Mouse (Mus musculus) kidney, embryonic 15.5 days (tissue): ENCODE results near the gene Klhl32. TPM values are rescaled to one million over a fixed set of nuclear protein-coding genes. Genes with fewer than 3 reads are reported as not detected.
A peak's percentile ranks its signal among the peaks of the same experiment; 100 is the strongest.
"Not testable (repeated sequence)": the region's sequence is repeated elsewhere in the genome, so short reads cannot be mapped to it uniquely, and the experiment has no call there.

Experiments
- ATAC-seq: fragments of 200-750 bp; cut with Nextera tagmentation; replicated peaks from 2 replicates; pipeline ENCODE4 v1.8.0; 2017; ENCODE audit warnings: moderate TSS enrichment; ENCODE audit not compliant: low FRiP score
- H3K27ac ChIP-seq: fragments of 300-500 bp; sonication (generic); 2 replicates; pipeline ENCODE4 v1.5.1; 2015; ENCODE audit warnings: mild to moderate bottlenecking, inconsistent platforms
- H3K27me3 ChIP-seq: fragments of 300-500 bp; sonication (generic); 2 replicates; pipeline ENCODE4 v1.6.1; 2015; ENCODE audit warnings: inconsistent platforms
- H3K36me3 ChIP-seq: fragments of 300-500 bp; sonication (generic); 2 replicates; pipeline ENCODE4 v1.6.1; 2015; ENCODE audit warnings: inconsistent platforms
- H3K4me1 ChIP-seq: fragments of 300-500 bp; sonication (generic); 2 replicates; pipeline ENCODE4 v1.6.1; 2015; ENCODE audit warnings: inconsistent platforms
- H3K4me2 ChIP-seq: fragments of 300-500 bp; sonication (generic); 2 replicates; pipeline ENCODE4 v1.6.1; 2015; ENCODE audit warnings: moderate library complexity, mild to moderate bottlenecking, inconsistent platforms
- H3K4me3 ChIP-seq: fragments of 300-500 bp; sonication (generic); replicated peaks from 2 replicates; pipeline ENCODE4 v1.5.1; 2015; ENCODE audit warnings: mild to moderate bottlenecking, inconsistent platforms
- H3K9ac ChIP-seq: fragments of 300-500 bp; sonication (generic); 2 replicates; pipeline ENCODE4 v1.6.1; 2015; ENCODE audit warnings: mild to moderate bottlenecking, inconsistent platforms
- H3K9me3 ChIP-seq: fragments of 300-500 bp; sonication (generic); replicated peaks from 2 replicates; pipeline ENCODE4 v1.6.1; 2016; ENCODE audit warnings: inconsistent platforms
- WGBS: fragments of 180-500 bp; shearing (Covaris S2); methylation state at CpG from one replicate; pipeline ENCODE4 v1.1.7; 2015; ENCODE audit warnings: mixed read lengths; 5-methylcytosine and 5-hydroxymethylcytosine counted together
- polyA plus RNA-seq: library from polyadenylated mRNA; unstranded; fragments of >200 nt; fragmentation: Nextera tagmentation; extraction: Ambion mirVana; gene quantifications from 2 replicates; pipeline ENCODE4 v1.2.1, GENCODE M21; 2015

Gene Klhl32
- polyA plus RNA-seq = 3.1 TPM in 2 replicates

DNA sequence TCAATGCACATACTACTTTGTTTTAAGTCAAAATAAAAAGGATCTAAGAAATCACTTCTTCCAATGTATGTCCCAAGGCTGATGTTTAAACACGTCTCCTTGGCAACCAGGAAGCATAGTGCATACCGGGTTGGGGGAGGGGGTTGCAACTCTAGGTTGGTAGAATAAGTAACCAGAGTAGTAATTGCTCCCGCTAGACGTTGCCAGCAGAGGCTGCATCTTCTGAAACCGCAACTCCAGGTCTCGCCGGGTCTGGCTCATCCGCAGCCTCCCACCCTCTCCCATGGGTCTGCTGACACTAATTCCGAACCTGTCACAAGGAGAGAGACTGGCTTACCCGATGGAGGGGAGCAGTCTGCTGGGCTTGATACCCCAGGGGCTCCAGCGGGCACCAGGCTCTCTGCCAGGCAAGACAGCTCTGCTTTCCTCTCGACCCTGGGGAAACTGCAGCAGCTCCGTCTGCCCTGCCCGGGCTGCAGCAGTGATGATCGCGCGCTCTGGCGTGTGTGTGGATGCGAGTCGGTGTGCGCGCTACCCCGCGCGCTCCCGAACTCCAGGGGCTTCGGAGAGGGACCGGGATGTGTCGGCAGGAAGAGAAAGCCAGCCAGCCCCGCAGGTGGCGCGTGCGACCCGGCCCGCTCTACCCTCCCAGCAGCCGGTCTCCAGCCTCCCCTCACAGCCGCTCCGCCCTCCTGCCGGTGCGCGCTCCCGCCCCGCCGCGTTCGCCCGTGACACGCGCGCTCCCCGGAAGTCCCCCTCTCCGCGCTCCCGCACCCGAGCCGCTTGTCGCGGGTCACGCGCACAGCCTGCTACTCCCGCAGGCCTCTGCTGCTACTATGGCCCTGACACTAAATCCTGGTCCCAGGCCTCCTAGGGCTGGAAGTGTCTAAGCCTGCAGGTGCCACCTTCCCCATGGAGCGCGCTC is at the start of gene Klhl32:
TSS of gene Klhl32 (minus strand) at position 724 of the 925 bp plus-strand sequence.
- H3K4me2 ChIP-seq = peak within 1 kb of the TSS; percentile 85
- peak within 1 kb of the TSS; percentile 51 for H3K9ac ChIP-seq
- no peaks in the 10 kb centered on the region for H3K9me3 ChIP-seq
- ATAC-seq = peak; percentile 97
- peak within 1 kb of the TSS; percentile 85 for H3K27ac ChIP-seq
- peak within 1 kb of the TSS; percentile 68 for H3K4me3 ChIP-seq
- H3K36me3 ChIP-seq = no peaks in the 10 kb centered on the region
- WGBS = under 1% methylated on average over 53 of the region's 63 CpGs
- H3K27me3 ChIP-seq = no peaks in the 10 kb centered on the region
- peaks cover 3% of the 10 kb centered on the region; the same call in 1 of the 2 replicates for H3K4me1 ChIP-seq

DNA sequence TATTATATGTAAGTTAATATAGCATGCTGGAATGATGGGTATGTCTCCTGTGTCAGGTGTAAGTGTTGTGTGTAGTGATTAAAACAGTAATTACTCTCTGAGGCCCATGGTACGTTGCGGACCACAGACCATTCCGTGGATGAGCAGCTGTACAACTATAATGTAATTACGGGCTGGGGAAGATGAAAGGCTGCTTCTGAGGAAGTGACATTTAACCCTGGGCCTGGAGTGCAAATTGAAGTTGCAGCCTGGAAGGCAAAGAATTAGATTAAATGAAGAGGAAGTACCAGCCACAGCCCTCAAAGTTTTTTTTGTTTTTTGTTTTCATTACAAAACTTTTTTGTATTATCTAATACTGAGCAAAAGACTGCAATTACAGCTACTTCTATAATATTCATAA is 48.2 kb upstream of the Klhl32 start:
- peak overlapping the region; percentile 88 for H3K4me2 ChIP-seq

DNA sequence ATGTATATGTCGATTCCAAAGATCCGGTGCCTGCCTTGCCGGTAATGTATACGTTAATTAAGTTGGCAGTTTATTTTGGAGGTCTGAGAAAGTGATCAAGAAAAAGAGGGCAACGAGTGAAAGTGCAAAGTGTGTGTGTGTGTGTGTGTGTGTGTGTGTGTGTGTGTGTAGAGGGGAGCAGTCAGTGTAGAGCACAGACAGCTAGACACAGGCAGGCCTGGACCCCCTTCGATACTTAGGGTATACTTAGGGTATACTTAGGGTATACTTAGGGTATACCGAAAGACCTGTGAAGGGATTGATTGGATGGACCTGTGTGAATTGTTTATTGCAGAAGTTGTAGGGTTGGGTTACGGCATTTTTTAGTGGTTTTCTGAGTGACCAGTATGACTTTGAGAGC is 47.7 kb upstream of the Klhl32 start:
- peak overlapping the region; percentile 79 for H3K9ac ChIP-seq
- peaks cover 27% of the 10 kb centered on the region for H3K36me3 ChIP-seq
- peak overlapping the region; percentile 88 for H3K4me2 ChIP-seq
- peak; percentile 31; the same call in 1 of the 2 replicates for ATAC-seq
- peaks cover 11% of the 10 kb centered on the region for H3K4me1 ChIP-seq
- 21% methylated on average over 8 of the region's 8 CpGs for WGBS
- no peaks in the 10 kb centered on the region for H3K9me3 ChIP-seq
- no peaks in the 10 kb centered on the region for H3K27me3 ChIP-seq
- peak overlapping the region; percentile 92 for H3K4me3 ChIP-seq
- H3K27ac ChIP-seq = no peak overlapping the region

More for the DNA sequence above, 48.2 kb upstream of the Klhl32 start:
- Histone ChIP-seq H3K27me3 (no peaks in the 10 kb centered on the region), H3K4me1 (peaks cover 11% of the 10 kb centered on the region), H3K36me3 (peaks cover 31% of the 10 kb centered on the region), H3K4me3 (peak overlapping the region; percentile 92), H3K9me3 (no peaks in the 10 kb centered on the region), H3K27ac (no peak overlapping the region), H3K9ac (peak overlapping the region; percentile 79; the same call in 1 of the 2 replicates)
- ATAC-seq = no peak
- 18% methylated on average over 4 of the region's 4 CpGs for WGBS

DNA sequence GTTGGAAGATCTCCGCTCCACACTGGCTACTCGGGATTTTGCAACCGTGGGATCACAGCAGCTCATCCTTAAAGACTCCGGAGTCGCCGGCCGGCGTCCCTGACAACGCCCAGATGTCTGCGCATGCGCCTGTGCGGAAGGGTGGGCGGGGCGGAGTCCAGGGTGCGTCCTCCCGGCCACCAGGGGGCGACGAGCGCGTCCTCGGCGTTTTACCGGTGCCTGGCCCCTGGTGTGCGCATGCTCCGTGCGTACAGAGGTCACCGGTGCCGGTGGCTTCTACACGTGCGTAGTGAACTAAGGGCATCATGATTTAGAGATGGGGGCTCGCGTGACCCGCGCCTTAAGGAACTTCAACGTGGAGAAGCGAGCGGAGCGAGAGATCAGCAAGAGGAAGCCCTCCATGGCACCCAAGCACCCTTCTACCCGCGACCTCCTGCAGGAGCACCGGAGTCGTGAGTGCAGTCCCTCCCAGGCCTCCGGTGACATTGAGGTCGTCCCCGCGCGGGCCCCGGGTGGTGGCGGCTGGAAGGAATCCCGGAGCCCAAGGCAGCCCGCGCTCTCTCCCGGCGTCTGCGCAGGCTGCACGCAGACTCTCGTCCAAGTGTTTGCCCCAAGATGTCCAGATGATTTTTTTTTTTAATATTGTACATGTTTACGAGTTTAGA is 47.1 kb upstream of the Klhl32 start, which contains the start of gene Ndufaf4:
TSS of gene Ndufaf4 (plus strand) at position 233 of the 665 bp plus-strand sequence.
- WGBS = 0% methylated on average over 58 of the region's 58 CpGs
- H3K9me3 ChIP-seq = no peaks in the 10 kb centered on the region
- peak within 1 kb of the TSS; percentile 92 for H3K4me3 ChIP-seq
- H3K9ac ChIP-seq = peak within 1 kb of the TSS; percentile 79
- no peaks in the 10 kb centered on the region for H3K27me3 ChIP-seq
- peaks cover 20% of the 10 kb centered on the region for H3K36me3 ChIP-seq
- peak; percentile 100 for ATAC-seq
- H3K27ac ChIP-seq = peak within 1 kb of the TSS; percentile 67
- peak within 1 kb of the TSS; percentile 88 for H3K4me2 ChIP-seq
- peaks cover 11% of the 10 kb centered on the region for H3K4me1 ChIP-seq

DNA sequence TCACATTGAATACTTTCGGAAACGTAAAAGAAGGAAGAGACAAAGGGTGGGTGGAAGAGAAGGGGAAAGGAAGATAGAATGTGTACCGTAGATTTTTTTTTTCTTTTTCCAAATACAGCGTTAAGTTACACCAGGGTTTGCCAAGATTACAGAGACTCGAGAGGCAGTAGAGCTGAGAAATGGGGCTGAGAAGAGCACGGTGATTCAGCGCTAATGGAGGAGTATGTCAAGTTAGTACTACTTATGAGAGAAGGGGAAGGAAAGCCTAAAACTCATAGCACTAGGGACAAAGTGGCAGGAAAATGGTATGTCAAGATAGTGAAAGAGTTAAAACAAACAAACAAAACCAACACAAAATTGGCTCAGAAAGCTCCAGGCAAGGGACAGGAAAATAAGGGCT is 46.4 kb upstream of the Klhl32 start:
- ATAC-seq = peak; percentile 37; the same call in 1 of the 2 replicates
- Histone ChIP-seq H3K9me3 (no peaks in the 10 kb centered on the region), H3K27me3 (no peaks in the 10 kb centered on the region), H3K36me3 (peaks cover 15% of the 10 kb centered on the region), H3K9ac (peak overlapping the region; percentile 31; the same call in 1 of the 2 replicates), H3K27ac (no peak overlapping the region), H3K4me3 (peak overlapping the region; percentile 92), H3K4me2 (peak overlapping the region; percentile 88), H3K4me1 (peaks cover 11% of the 10 kb centered on the region)
- WGBS = 20% methylated on average over 7 of the region's 7 CpGs

DNA sequence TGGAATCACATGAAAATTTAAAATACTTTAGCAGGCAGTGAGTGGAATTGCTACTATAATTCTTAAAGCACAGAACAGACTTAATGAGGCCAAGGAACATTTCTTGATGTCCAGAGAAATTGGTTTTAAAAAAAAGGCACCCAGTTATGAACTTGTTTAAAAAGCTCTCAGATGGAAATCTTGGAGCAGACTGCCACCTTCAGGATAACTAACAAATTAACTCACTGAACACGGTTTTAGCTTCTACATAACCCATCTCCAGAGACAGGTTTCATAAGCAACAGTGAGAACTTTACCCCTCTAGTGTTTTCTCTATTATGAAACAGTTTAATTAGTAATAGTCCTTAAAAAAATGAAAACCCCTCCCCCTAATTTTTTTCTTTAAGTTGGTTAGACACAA is 45.9 kb upstream of the Klhl32 start:
- Histone ChIP-seq H3K4me3 (no peak overlapping the region), H3K27ac (no peak overlapping the region), H3K9me3 (no peaks in the 10 kb centered on the region), H3K27me3 (no peaks in the 10 kb centered on the region), H3K4me1 (peaks cover 11% of the 10 kb centered on the region), H3K36me3 (peaks cover 12% of the 10 kb centered on the region), H3K9ac (no peak overlapping the region), H3K4me2 (peak overlapping the region; percentile 88; the same call in 1 of the 2 replicates)
- ATAC-seq = no peak
- WGBS = 0% methylated on average over 1 of the region's 1 CpGs

DNA sequence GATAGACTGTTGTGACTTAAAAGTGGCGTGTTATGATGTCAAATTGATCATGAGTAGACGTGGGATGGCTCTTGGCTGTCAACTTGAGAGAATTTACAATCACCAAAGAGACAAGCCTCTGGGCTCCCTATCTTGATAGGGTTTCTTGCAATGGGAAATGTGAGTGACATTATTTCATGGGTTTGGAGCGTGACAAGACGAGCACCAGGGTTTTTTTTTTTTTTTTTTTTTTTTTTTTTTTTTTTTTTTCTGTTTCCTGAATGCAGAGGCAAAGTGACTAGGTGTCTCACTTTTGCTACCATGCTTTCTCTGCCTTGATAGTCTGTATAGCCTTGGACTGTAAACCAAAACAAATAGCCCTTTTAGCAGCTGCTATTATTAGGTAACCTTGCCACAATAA is 43.7 kb upstream of the Klhl32 start:
- no peak overlapping the region for H3K9ac ChIP-seq
- H3K36me3 ChIP-seq = no peaks in the 10 kb centered on the region
- 84% methylated on average over 4 of the region's 4 CpGs for WGBS
- no peak for ATAC-seq
- no peak overlapping the region for H3K27ac ChIP-seq
- 0 out of 2 replicates have a peak, but pooled peaks cover 3% of the 10 kb centered on the region for H3K9me3 ChIP-seq
- no peak overlapping the region for H3K4me3 ChIP-seq
- H3K27me3 ChIP-seq = no peaks in the 10 kb centered on the region
- no peak overlapping the region for H3K4me2 ChIP-seq
- H3K4me1 ChIP-seq = peaks cover 11% of the 10 kb centered on the region

DNA sequence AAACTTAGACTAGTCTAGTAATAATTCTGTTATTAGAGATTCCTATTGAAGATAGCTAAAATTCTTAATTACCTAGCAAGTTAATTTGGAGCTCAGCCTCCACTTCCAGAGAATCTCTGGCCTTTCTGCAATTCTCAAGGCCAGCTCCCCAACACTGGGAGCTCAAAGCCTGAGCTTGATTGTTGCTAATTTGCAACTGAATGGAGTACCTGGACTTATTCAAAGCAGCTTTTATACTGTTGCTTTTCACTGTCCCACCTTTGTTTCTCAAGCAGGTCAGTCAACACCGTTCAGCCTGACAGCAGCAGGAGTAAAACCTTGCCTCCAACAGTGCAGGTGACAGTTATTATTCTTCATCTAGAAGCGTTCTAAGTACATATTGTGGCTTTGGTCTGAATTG is 41.4 kb upstream of the Klhl32 start:
- H3K27ac ChIP-seq, H3K4me3 ChIP-seq, H3K9me3 ChIP-seq, H3K4me1 ChIP-seq, ATAC-seq, H3K9ac ChIP-seq, H3K27me3 ChIP-seq, H3K4me2 ChIP-seq, H3K36me3 ChIP-seq: not testable (repeated sequence)
- WGBS = 67% methylated on average over 2 of the region's 2 CpGs

DNA sequence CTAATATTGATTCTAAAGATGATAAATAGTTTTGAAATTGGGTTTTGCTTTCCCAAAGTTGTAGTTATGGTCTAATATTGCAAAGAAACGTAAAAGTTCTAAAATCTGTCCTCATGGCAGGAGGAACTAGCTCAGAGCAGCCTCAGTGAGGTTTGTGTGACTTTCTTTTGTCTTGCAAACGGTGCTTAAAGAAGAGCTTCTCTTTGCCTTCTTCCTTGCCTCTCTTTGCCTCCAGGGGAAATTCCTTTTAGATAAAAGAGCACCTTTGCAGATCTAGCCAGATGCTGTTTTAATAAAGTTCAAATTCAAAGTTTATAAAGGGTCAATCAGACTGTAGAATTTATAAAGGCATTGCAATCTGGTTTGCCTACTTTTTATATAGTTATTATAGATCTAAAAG is 38.5 kb upstream of the Klhl32 start:
- not testable (repeated sequence) for H3K27me3 ChIP-seq, ATAC-seq, H3K9ac ChIP-seq, H3K4me3 ChIP-seq, H3K4me2 ChIP-seq, H3K36me3 ChIP-seq, H3K4me1 ChIP-seq, H3K9me3 ChIP-seq, H3K27ac ChIP-seq
- 46% methylated on average over 2 of the region's 2 CpGs for WGBS

DNA sequence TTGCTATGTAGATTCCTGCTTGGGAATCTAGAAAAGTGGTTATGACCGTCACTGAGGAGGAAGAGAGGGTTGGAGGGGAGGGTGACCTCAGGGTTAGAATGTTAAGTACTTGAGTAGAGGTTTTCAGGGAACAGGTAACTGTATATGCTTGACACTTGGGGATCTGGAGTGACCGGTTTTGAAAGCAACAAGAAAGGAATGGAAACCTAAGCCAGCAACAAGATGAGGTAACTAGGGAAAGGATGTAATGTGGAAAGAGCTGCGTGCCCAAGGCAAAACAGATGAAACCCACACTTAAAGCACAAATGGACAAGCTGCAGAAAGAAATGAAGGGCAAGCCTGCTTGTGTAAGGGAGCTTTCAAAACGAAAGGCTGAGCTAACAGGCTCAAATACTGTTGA is 18.3 kb upstream of the Klhl32 start:
- Histone ChIP-seq H3K9ac (no peak overlapping the region), H3K4me2 (no peak overlapping the region), H3K9me3 (no peaks in the 10 kb centered on the region), H3K27ac (no peak overlapping the region), H3K36me3 (no peaks in the 10 kb centered on the region), H3K4me3 (no peak overlapping the region), H3K27me3 (no peaks in the 10 kb centered on the region), H3K4me1 (no peaks in the 10 kb centered on the region)
- ATAC-seq = no peak
- 40% methylated on average over 4 of the region's 4 CpGs for WGBS

DNA sequence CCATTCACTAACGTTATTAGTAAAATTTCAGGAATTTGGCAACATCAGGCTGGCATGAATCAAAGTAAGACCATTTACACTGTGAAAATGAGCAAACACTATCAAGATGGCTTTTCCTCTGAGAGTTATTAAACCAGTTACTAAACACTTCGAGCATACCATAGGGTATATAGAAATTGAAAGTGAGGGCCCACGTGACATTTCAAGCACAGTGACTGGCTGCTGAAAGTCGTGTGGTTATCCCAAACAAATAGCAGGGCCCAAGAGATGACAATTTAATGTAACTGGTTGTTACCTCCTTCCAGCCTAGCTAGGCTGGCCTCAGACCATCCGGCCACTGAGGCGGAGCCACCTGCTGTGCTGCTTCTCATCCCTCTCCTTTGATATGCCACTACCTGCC is 14.8 kb upstream of the Klhl32 start:
- 52% methylated on average over 6 of the region's 6 CpGs for WGBS
- no peak overlapping the region for H3K4me3 ChIP-seq
- H3K4me2 ChIP-seq = no peak overlapping the region
- H3K9me3 ChIP-seq = no peaks in the 10 kb centered on the region
- no peaks in the 10 kb centered on the region for H3K4me1 ChIP-seq
- no peaks in the 10 kb centered on the region for H3K27me3 ChIP-seq
- no peak for ATAC-seq
- H3K9ac ChIP-seq = no peak overlapping the region
- no peaks in the 10 kb centered on the region for H3K36me3 ChIP-seq
- no peak overlapping the region for H3K27ac ChIP-seq

DNA sequence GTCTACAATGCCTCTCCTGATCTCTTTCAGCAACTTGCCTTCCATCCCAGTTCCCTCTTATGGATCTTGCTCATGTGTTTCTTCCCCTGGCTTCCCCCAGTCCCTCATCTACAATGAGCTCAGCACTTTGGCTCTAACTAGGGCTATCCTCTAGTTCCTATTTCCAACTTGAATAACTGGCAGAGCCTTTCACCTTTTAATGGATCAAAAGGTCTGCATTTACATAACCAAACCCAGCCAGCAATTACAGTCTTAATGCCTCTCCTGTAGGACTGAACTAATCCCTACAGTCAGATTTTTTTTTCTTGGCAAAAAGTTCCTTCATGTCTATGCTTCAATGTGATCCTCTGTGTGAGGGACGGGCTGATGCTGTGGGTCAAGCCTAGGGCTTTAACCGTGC is 3.5 kb downstream of the Klhl32 start:
- Histone ChIP-seq H3K4me3 (no peak overlapping the region), H3K27ac (no peak overlapping the region), H3K9ac (no peak overlapping the region), H3K36me3 (no peaks in the 10 kb centered on the region), H3K9me3 (no peaks in the 10 kb centered on the region), H3K27me3 (no peaks in the 10 kb centered on the region), H3K4me1 (peaks cover 3% of the 10 kb centered on the region; the same call in 1 of the 2 replicates), H3K4me2 (no peak overlapping the region)
- 93% methylated on average over 2 of the region's 2 CpGs for WGBS
- ATAC-seq = no peak
